Mouse (Mus musculus) heart, embryonic 12.5 days (tissue): Measurements from ENCODE around the gene Sfxn3. TPM values are rescaled to one million over a fixed set of nuclear protein-coding genes. Genes with fewer than 3 reads are reported as not detected.

Source experiments
- ATAC-seq: fragments of 200-750 bp; cut with Nextera tagmentation; 2 replicates; pipeline ENCODE4 v1.8.0; 2017; ENCODE audit warnings: moderate TSS enrichment, moderate library complexity; ENCODE audit not compliant: insufficient number of reproducible peaks, low FRiP score
- H3K27ac ChIP-seq: fragments of 300-500 bp; sonication (generic); 2 replicates; pipeline ENCODE4 v1.5.1; 2016; ENCODE audit warnings: mild to moderate bottlenecking, moderate library complexity; ENCODE audit not compliant: poor library complexity, severe bottlenecking
- H3K27me3 ChIP-seq: fragments of 300-500 bp; sonication (generic); replicated peaks from 2 replicates; pipeline ENCODE4 v1.6.1; 2016; ENCODE audit warnings: mild to moderate bottlenecking, moderate library complexity
- H3K36me3 ChIP-seq: fragments of 300-500 bp; sonication (generic); 2 replicates; pipeline ENCODE4 v1.6.1; 2016; ENCODE audit warnings: mild to moderate bottlenecking, moderate library complexity
- H3K4me1 ChIP-seq: fragments of 300-500 bp; sonication (generic); replicated peaks from 2 replicates; pipeline ENCODE4 v1.6.1; 2016; ENCODE audit warnings: mild to moderate bottlenecking
- H3K4me2 ChIP-seq: fragments of 300-500 bp; sonication (generic); 2 replicates; pipeline ENCODE4 v1.6.1; 2016; ENCODE audit warnings: mild to moderate bottlenecking, moderate library complexity
- H3K4me3 ChIP-seq: fragments of 300-500 bp; sonication (generic); 2 replicates; pipeline ENCODE4 v1.5.1; 2016; ENCODE audit warnings: mild to moderate bottlenecking
- H3K9ac ChIP-seq: fragments of 300-500 bp; sonication (generic); 2 replicates; pipeline ENCODE4 v1.6.1; 2016; ENCODE audit warnings: mild to moderate bottlenecking, moderate library complexity
- H3K9me3 ChIP-seq: fragments of 300-500 bp; sonication (generic); replicated peaks from 2 replicates; pipeline ENCODE4 v1.6.1; 2016; ENCODE audit warnings: mild to moderate bottlenecking, moderate library complexity
- WGBS: fragments of 180-500 bp; shearing (Covaris S2); methylation state at CpG from one replicate; pipeline ENCODE4 v1.1.7; 2016; 5-methylcytosine and 5-hydroxymethylcytosine counted together
- polyA plus RNA-seq: library from polyadenylated mRNA; unstranded; fragments of >200 nt; fragmentation: Nextera tagmentation; extraction: Ambion mirVana; gene quantifications from 2 replicates; pipeline ENCODE4 v1.2.1, GENCODE M21; 2016

The Sfxn3 gene
- polyA plus RNA-seq, 1 experiment from 2014 or later = 20.4 TPM

- no peak overlapping the region for H3K9ac ChIP-seq
These were observed 35.1 kb upstream of the Sfxn3 start for GRCm38 (mm10) chr19:45012219-45012618.

GRCm38 (mm10) chr19:45012636-45013035, 34.7 kb upstream of the Sfxn3 start:
- ATAC-seq = no peak
- no peak overlapping the region for H3K4me3 ChIP-seq
- no peaks in the 10 kb centered on the region for H3K9me3 ChIP-seq
- WGBS = 39% methylated on average over 6 of the region's 6 CpGs
- no peak overlapping the region for H3K9ac ChIP-seq
- H3K27me3 ChIP-seq = no peaks in the 10 kb centered on the region
- H3K36me3 ChIP-seq = peaks cover 37% of the 10 kb centered on the region
- H3K4me1 ChIP-seq = peaks cover 28% of the 10 kb centered on the region
- H3K4me2 ChIP-seq = no peak overlapping the region
- no peak overlapping the region for H3K27ac ChIP-seq

More at GRCm38 (mm10) chr19:45012219-45012618, 35.1 kb upstream of the Sfxn3 start:
- no peak overlapping the region for H3K4me3 ChIP-seq
- no peak overlapping the region for H3K27ac ChIP-seq
- no peaks in the 10 kb centered on the region for H3K9me3 ChIP-seq
- H3K36me3 ChIP-seq = peaks cover 37% of the 10 kb centered on the region
- H3K4me2 ChIP-seq = no peak overlapping the region
- WGBS = 84% methylated on average over 8 of the region's 8 CpGs
- ATAC-seq = no peak
- H3K27me3 ChIP-seq = no peaks in the 10 kb centered on the region
- H3K4me1 ChIP-seq = peaks cover 32% of the 10 kb centered on the region

- ATAC-seq = no peak
- peak overlapping the region; percentile 100; the same call in 1 of the 2 replicates for H3K27ac ChIP-seq
- peaks cover 23% of the 10 kb centered on the region for H3K4me1 ChIP-seq
- peaks cover 30% of the 10 kb centered on the region for H3K36me3 ChIP-seq
- WGBS = 52% methylated on average over 6 of the region's 6 CpGs
- H3K9me3 ChIP-seq = no peaks in the 10 kb centered on the region
- H3K9ac ChIP-seq = no peak overlapping the region
- H3K4me3 ChIP-seq = no peak overlapping the region
- H3K27me3 ChIP-seq = no peaks in the 10 kb centered on the region
- peak overlapping the region; percentile 98; the same call in 1 of the 2 replicates for H3K4me2 ChIP-seq
These were observed 33.6 kb upstream of the Sfxn3 start for GRCm38 (mm10) chr19:45013581-45014225.

GRCm38 (mm10) chr19:45014335-45014971, 32.9 kb upstream of the Sfxn3 start, which contains the start of gene Lzts2:
TSS of gene Lzts2 (plus strand) at chr19:45014414.
- WGBS = 4% methylated on average over 9 of the region's 10 CpGs
- Histone ChIP-seq H3K27me3 (no peaks in the 10 kb centered on the region), H3K4me2 (peak within 1 kb of the TSS; percentile 98), H3K27ac (peak within 1 kb of the TSS; percentile 100), H3K4me1 (peaks cover 31% of the 10 kb centered on the region), H3K4me3 (peak within 1 kb of the TSS; percentile 78), H3K9ac (peak within 1 kb of the TSS; percentile 97), H3K36me3 (peaks cover 24% of the 10 kb centered on the region), H3K9me3 (no peaks in the 10 kb centered on the region)
- no peak for ATAC-seq

- peak overlapping the region; percentile 97 for H3K9ac ChIP-seq
- ATAC-seq = 0 out of 2 replicates have a peak, but pooled peaks have one; percentile 29
- peak overlapping the region; percentile 78 for H3K4me3 ChIP-seq
- H3K36me3 ChIP-seq = peaks cover 23% of the 10 kb centered on the region
- H3K9me3 ChIP-seq = no peaks in the 10 kb centered on the region
- WGBS = 0% methylated on average over 24 of the region's 25 CpGs
- H3K4me2 ChIP-seq = peak overlapping the region; percentile 98
- peak overlapping the region; percentile 100 for H3K27ac ChIP-seq
- no peaks in the 10 kb centered on the region for H3K27me3 ChIP-seq
- peaks cover 36% of the 10 kb centered on the region for H3K4me1 ChIP-seq
These were observed 32.3 kb upstream of the Sfxn3 start for GRCm38 (mm10) chr19:45014981-45015402.

GRCm38 (mm10) chr19:45015518-45016281, 31.6 kb upstream of the Sfxn3 start:
- H3K9me3 ChIP-seq = no peaks in the 10 kb centered on the region
- peaks cover 43% of the 10 kb centered on the region for H3K4me1 ChIP-seq
- peak overlapping the region; percentile 78 for H3K4me3 ChIP-seq
- peaks cover 17% of the 10 kb centered on the region for H3K36me3 ChIP-seq
- under 1% methylated on average over 34 of the region's 34 CpGs for WGBS
- H3K27me3 ChIP-seq = no peaks in the 10 kb centered on the region
- H3K9ac ChIP-seq = peak overlapping the region; percentile 97
- peak overlapping the region; percentile 100 for H3K27ac ChIP-seq
- peak overlapping the region; percentile 98 for H3K4me2 ChIP-seq
- ATAC-seq = peak; percentile 46

GRCm38 (mm10) chr19:45016341-45017215, 30.7 kb upstream of the Sfxn3 start:
- Histone ChIP-seq H3K4me2 (peak overlapping the region; percentile 98), H3K27ac (peak overlapping the region; percentile 100), H3K4me3 (peak overlapping the region; percentile 78), H3K9ac (peak overlapping the region; percentile 97), H3K4me1 (peaks cover 52% of the 10 kb centered on the region), H3K9me3 (no peaks in the 10 kb centered on the region), H3K36me3 (peaks cover 16% of the 10 kb centered on the region), H3K27me3 (no peaks in the 10 kb centered on the region)
- under 1% methylated on average over 17 of the region's 18 CpGs for WGBS
- ATAC-seq = peak; percentile 40

- H3K36me3 ChIP-seq = peaks cover 17% of the 10 kb centered on the region
- 0% methylated on average over 21 of the region's 27 CpGs for WGBS
- H3K9me3 ChIP-seq = no peaks in the 10 kb centered on the region
- H3K4me2 ChIP-seq = peak overlapping the region; percentile 98
- peak overlapping the region; percentile 100 for H3K27ac ChIP-seq
- H3K27me3 ChIP-seq = no peaks in the 10 kb centered on the region
- H3K4me3 ChIP-seq = peak overlapping the region; percentile 78
- ATAC-seq = peak; percentile 47
- H3K4me1 ChIP-seq = peaks cover 54% of the 10 kb centered on the region
- H3K9ac ChIP-seq = peak overlapping the region; percentile 97
These were observed 30.0 kb upstream of the Sfxn3 start for GRCm38 (mm10) chr19:45017216-45017771.

GRCm38 (mm10) chr19:45017909-45018308, 29.4 kb upstream of the Sfxn3 start:
- peak; percentile 78 for ATAC-seq
- Histone ChIP-seq H3K4me3 (peak overlapping the region; percentile 78), H3K4me2 (peak overlapping the region; percentile 98), H3K27ac (peak overlapping the region; percentile 100), H3K9me3 (no peaks in the 10 kb centered on the region), H3K4me1 (peaks cover 52% of the 10 kb centered on the region), H3K36me3 (peaks cover 23% of the 10 kb centered on the region), H3K9ac (peak overlapping the region; percentile 97), H3K27me3 (no peaks in the 10 kb centered on the region)
- WGBS = under 1% methylated on average over 46 of the region's 48 CpGs

GRCm38 (mm10) chr19:45018351-45018831, 28.9 kb upstream of the Sfxn3 start:
- Histone ChIP-seq H3K4me2 (peak overlapping the region; percentile 98), H3K9me3 (no peaks in the 10 kb centered on the region), H3K4me1 (peaks cover 51% of the 10 kb centered on the region), H3K36me3 (peaks cover 27% of the 10 kb centered on the region), H3K27ac (peak overlapping the region; percentile 100), H3K4me3 (peak overlapping the region; percentile 78), H3K27me3 (no peaks in the 10 kb centered on the region), H3K9ac (peak overlapping the region; percentile 97)
- ATAC-seq = no peak
- WGBS = under 1% methylated on average over 13 of the region's 13 CpGs
